Mouse (Mus musculus) liver, embryonic 14.5 days (tissue): ENCODE measurements around the gene Dcaf5. TPM values are rescaled to one million over a fixed set of nuclear protein-coding genes. Genes with fewer than 3 reads are reported as not detected.
A peak's percentile ranks its signal among the peaks of the same experiment; 100 is the strongest.
"Not testable (repeated sequence)": the region's sequence is repeated elsewhere in the genome, so short reads cannot be mapped to it uniquely, and the experiment has no call there.

ENCODE experiments used
- ATAC-seq: fragments of 200-750 bp; cut with Nextera tagmentation; 2 replicates; pipeline ENCODE4 v1.8.0; 2017; ENCODE audit warnings: moderate number of reproducible peaks, mild to moderate bottlenecking, moderate library complexity; ENCODE audit not compliant: insufficient read depth
- DNase-seq, 3 experiments: peaks; one replicate each; pipeline ENCODE4 v3.0.0-alpha.2; 2012 to 2013; ENCODE audit warnings: low read depth in 3 of 3, low spot score in 3 of 3
- H3K27ac ChIP-seq: fragments of 300-500 bp; sonication (generic); 2 replicates; pipeline ENCODE4 v1.5.1; 2014; ENCODE audit warnings: moderate library complexity, mild to moderate bottlenecking, control low read depth, inconsistent platforms
- H3K27me3 ChIP-seq: fragments of 300-500 bp; sonication (generic); 2 replicates; pipeline ENCODE4 v1.6.1; 2014; ENCODE audit warnings: mild to moderate bottlenecking, low read length, moderate library complexity; ENCODE audit not compliant: control insufficient read depth, insufficient read depth
- H3K36me3 ChIP-seq: fragments of 300-500 bp; sonication (generic); replicated peaks from 2 replicates; pipeline ENCODE4 v1.6.1; 2014; ENCODE audit warnings: low read depth; ENCODE audit not compliant: control insufficient read depth, insufficient read depth
- H3K4me1 ChIP-seq, 2 experiments: fragments of 200-500 bp in 1 of 2; fragments of 300-500 bp in 1 of 2; sonication (generic) in 1 of 2; replicated peaks; 2 replicates each; pipeline ENCODE4 v1.6.1; 2012 to 2014; ENCODE audit warnings: antibody characterized with exemption in 1 of 2, inconsistent platforms in 1 of 2, low read length in 1 of 2; ENCODE audit not compliant: control insufficient read depth in 2 of 2, insufficient read depth in 2 of 2
- H3K4me2 ChIP-seq: fragments of 300-500 bp; sonication (generic); 2 replicates; pipeline ENCODE4 v1.6.1; 2014; ENCODE audit warnings: low read depth, mild to moderate bottlenecking, control low read depth, moderate library complexity
- H3K4me3 ChIP-seq, 2 experiments: fragments of 200-500 bp in 1 of 2; fragments of 300-500 bp in 1 of 2; sonication (generic) in 1 of 2; 2 replicates each; pipeline ENCODE4 v1.5.1; 2012 to 2014; ENCODE audit warnings: low read depth in 2 of 2, low read length in 2 of 2, mild to moderate bottlenecking in 2 of 2, control low read depth in 1 of 2, inconsistent platforms in 1 of 2, moderate library complexity in 1 of 2; ENCODE audit not compliant: insufficient read depth in 1 of 2
- H3K9ac ChIP-seq: fragments of 300-500 bp; sonication (generic); replicated peaks from 2 replicates; pipeline ENCODE4 v1.6.1; 2014; ENCODE audit warnings: mild to moderate bottlenecking, control low read depth, moderate library complexity
- H3K9me3 ChIP-seq: fragments of 300-500 bp; sonication (generic); 2 replicates; pipeline ENCODE4 v1.6.1; 2016; ENCODE audit warnings: low read length, mixed read lengths; ENCODE audit not compliant: control insufficient read depth
- CTCF ChIP-seq: IDR thresholded peaks from 2 replicates; pipeline ENCODE4 v1.5.1; 2016; ENCODE audit warnings: antibody characterized with exemption, low read depth, control low read depth
- EP300 ChIP-seq: IDR thresholded peaks from 2 replicates; pipeline ENCODE4 v1.6.1; 2016; ENCODE audit warnings: antibody characterized with exemption, low read depth
- WGBS: fragments of 180-500 bp; shearing (Covaris S2); extraction: QIAGEN DNeasy Blood & Tissue Kit; methylation state at CpG from one replicate; pipeline ENCODE4 v1.1.7; 2014; ENCODE audit not compliant: insufficient replicate concordance; 5-methylcytosine and 5-hydroxymethylcytosine counted together
- polyA plus RNA-seq, 2 experiments: library from polyadenylated mRNA; depleted of rRNA in 1 of 2; stranded (reverse) in 1 of 2; unstranded in 1 of 2; fragments of >200 nt; fragmentation: Nextera tagmentation in 1 of 2; extraction: Ambion mirVana in 1 of 2; gene quantifications; 2 replicates each; pipeline versions ENCODE4 v1.2.1 to v1.2.3; 2012 to 2014

Dcaf5 gene
- polyA plus RNA-seq, 2 experiments: 1.6 to 4.0 TPM

DNA sequence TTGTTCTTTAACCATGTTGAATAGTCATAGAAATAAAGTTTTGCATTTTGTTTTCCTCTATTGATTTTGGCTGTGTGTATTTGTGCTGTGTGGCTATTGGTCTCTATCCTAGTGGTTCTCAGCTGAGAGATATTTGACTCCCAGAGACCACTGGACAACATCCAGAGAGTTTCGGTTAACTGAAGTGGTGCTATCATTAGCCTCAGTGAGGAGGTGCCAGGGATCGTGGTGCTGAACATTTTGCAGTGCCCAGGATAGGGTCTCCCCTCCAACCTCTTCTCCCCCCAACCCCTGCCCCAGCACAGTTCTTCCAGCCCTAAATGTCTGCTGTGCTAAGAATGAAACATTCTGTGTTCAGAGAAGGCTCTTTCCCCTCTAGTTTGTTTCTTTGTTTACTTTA is 33.8 kb upstream of the Dcaf5 start:
- TF ChIP-seq EP300 (no peak), CTCF (no peak)
- no peak overlapping the region for H3K27ac ChIP-seq
- DNase-seq: no peak

DNA sequence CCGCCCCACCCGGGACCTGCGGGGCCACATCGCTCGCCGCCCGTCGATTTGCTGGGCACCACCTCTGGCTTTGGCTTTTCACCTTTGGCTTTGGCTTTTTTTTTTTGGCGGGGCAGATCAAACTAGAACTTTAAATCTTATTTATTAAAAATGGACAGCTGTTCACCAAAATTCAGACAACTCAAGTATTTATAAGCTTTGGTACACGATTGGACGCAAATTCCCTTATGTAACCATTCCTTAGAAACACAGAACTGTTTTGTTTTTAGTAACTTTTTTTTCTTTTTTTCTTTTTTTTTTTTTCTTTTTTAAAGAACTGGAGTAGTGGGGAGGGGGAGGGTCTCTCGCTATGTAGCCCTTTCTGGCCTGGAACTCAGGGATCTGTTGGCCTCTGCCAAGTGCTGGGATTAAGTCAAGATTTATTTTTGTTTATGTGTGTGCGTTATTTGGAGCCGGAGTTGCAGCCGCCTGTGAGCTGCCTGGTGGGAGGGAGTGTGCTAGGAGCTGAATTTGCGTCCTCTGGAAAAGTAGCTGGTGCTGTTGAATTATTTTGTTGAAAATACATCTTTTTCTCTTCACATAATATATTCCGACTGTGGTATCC is 27.4 kb upstream of the Dcaf5 start:
- 18% methylated on average over 17 of the region's 17 CpGs for WGBS
- Histone ChIP-seq H3K4me3 (peak overlapping the region; percentile 89 to 90), H3K9me3 (no peaks in the 10 kb centered on the region), H3K4me1 (peaks cover 0 to 3% of the 10 kb centered on the region in 2 experiments; a peak in 2 of 4 replicates), H3K9ac (peak overlapping the region; percentile 77), H3K27ac (no peak overlapping the region; the same call in 1 of the 2 replicates), H3K36me3 (no peaks in the 10 kb centered on the region), H3K4me2 (peak overlapping the region; percentile 83), H3K27me3 (no peaks in the 10 kb centered on the region)
- TF ChIP-seq CTCF: no peak
- TF ChIP-seq EP300: no peak
- no peak for ATAC-seq
- no peak for DNase-seq

More for the DNA sequence above, 33.8 kb upstream of the Dcaf5 start:
- H3K27me3 ChIP-seq: no peaks in the 10 kb centered on the region
- no peaks in the 10 kb centered on the region for H3K9me3 ChIP-seq
- 65% methylated on average over 2 of the region's 2 CpGs for WGBS
- no peak overlapping the region for H3K4me3 ChIP-seq
- H3K4me2 ChIP-seq: no peak overlapping the region
- no peaks in the 10 kb centered on the region for H3K36me3 ChIP-seq
- H3K4me1 ChIP-seq: peaks cover 0 to 3% of the 10 kb centered on the region in 2 experiments; a peak in 1 of 4 replicates
- ATAC-seq: no peak
- no peak overlapping the region for H3K9ac ChIP-seq

- DNase-seq (peak; percentile 72 to 78 (median 75)), ATAC-seq (peak; percentile 95)
- TF ChIP-seq EP300 (no peak), CTCF (no peak; the same call in 1 of the 2 replicates)
- peaks cover 0 to 3% of the 10 kb centered on the region in 2 experiments; a peak in 2 of 4 replicates for H3K4me1 ChIP-seq
- under 1% methylated on average over 45 of the region's 45 CpGs for WGBS
- H3K9ac ChIP-seq: peak within 1 kb of the TSS; percentile 77
- no peaks in the 10 kb centered on the region for H3K9me3 ChIP-seq
- H3K27me3 ChIP-seq: no peaks in the 10 kb centered on the region
- H3K36me3 ChIP-seq: no peaks in the 10 kb centered on the region
- peak within 1 kb of the TSS; percentile 41 for H3K27ac ChIP-seq
- peak within 1 kb of the TSS; percentile 89 to 90 for H3K4me3 ChIP-seq
- H3K4me2 ChIP-seq: peak within 1 kb of the TSS; percentile 83
These were observed 26.7 kb upstream of the Dcaf5 start, which contains the start of gene Exd2 for GRCm38 (mm10) chr12:80462942-80463651. Gene Exd2 (plus strand): TSS chr12:80463095.

- H3K4me2 ChIP-seq: peak overlapping the region; percentile 83
- not testable (repeated sequence) for H3K36me3 ChIP-seq, H3K4me1 ChIP-seq, H3K27me3 ChIP-seq, ATAC-seq, H3K27ac ChIP-seq, H3K9me3 ChIP-seq
- H3K4me3 ChIP-seq: peak overlapping the region; percentile 89 to 90; a peak in 3 of 4 replicates
- 5% methylated on average over 10 of the region's 10 CpGs for WGBS
- DNase-seq: peak in 1 of 3 experiments; percentile 35
- H3K9ac ChIP-seq: peak overlapping the region; percentile 77; the same call in 1 of the 2 replicates
These were observed 26.0 kb upstream of the Dcaf5 start for GRCm38 (mm10) chr12:80462292-80462896.

GRCm38 (mm10) chr12:80458033-80458432 is 21.6 kb upstream of the Dcaf5 start:
- Histone ChIP-seq H3K36me3 (no peaks in the 10 kb centered on the region), H3K4me2 (no peak overlapping the region), H3K4me1 (no peaks in the 10 kb centered on the region), H3K9ac (no peak overlapping the region), H3K4me3 (no peak overlapping the region), H3K9me3 (no peaks in the 10 kb centered on the region), H3K27ac (no peak overlapping the region), H3K27me3 (no peaks in the 10 kb centered on the region)
- no peak for ATAC-seq
- no peak for DNase-seq
- WGBS: 71% methylated on average over 5 of the region's 5 CpGs
- TF ChIP-seq CTCF (no peak), EP300 (no peak)
